Mouse (Mus musculus) liver, embryonic 15.5 days (tissue): ENCODE measurements around the gene Zgpat. TPM values are rescaled to one million over a fixed set of nuclear protein-coding genes. Genes with fewer than 3 reads are reported as not detected.

Experiments used
- ATAC-seq: fragments of 200-750 bp; cut with Nextera tagmentation; 2 replicates; pipeline ENCODE4 v1.8.0; 2017; ENCODE audit warnings: moderate number of reproducible peaks, mild to moderate bottlenecking, moderate library complexity; ENCODE audit not compliant: insufficient read depth
- H3K27ac ChIP-seq: fragments of 300-500 bp; sonication (generic); replicated peaks from 2 replicates; pipeline ENCODE4 v1.5.1; 2015; ENCODE audit warnings: mild to moderate bottlenecking, inconsistent platforms
- H3K27me3 ChIP-seq: fragments of 300-500 bp; sonication (generic); 2 replicates; pipeline ENCODE4 v1.6.1; 2015; ENCODE audit warnings: mild to moderate bottlenecking, inconsistent platforms
- H3K36me3 ChIP-seq: fragments of 300-500 bp; sonication (generic); replicated peaks from 2 replicates; pipeline ENCODE4 v1.6.1; 2015; ENCODE audit warnings: moderate library complexity, mild to moderate bottlenecking, inconsistent platforms
- H3K4me1 ChIP-seq: fragments of 300-500 bp; sonication (generic); replicated peaks from 2 replicates; pipeline ENCODE4 v1.6.1; 2015; ENCODE audit warnings: inconsistent platforms
- H3K4me2 ChIP-seq: fragments of 300-500 bp; sonication (generic); 2 replicates; pipeline ENCODE4 v1.6.1; 2015; ENCODE audit warnings: moderate library complexity, mild to moderate bottlenecking, inconsistent platforms
- H3K4me3 ChIP-seq: fragments of 300-500 bp; sonication (generic); replicated peaks from 2 replicates; pipeline ENCODE4 v1.5.1; 2015; ENCODE audit warnings: mild to moderate bottlenecking, inconsistent platforms
- H3K9ac ChIP-seq: fragments of 300-500 bp; sonication (generic); 2 replicates; pipeline ENCODE4 v1.6.1; 2015; ENCODE audit warnings: moderate library complexity, mild to moderate bottlenecking, inconsistent platforms
- H3K9me3 ChIP-seq: fragments of 300-500 bp; sonication (generic); replicated peaks from 2 replicates; pipeline ENCODE4 v1.6.1; 2016; ENCODE audit warnings: inconsistent platforms
- WGBS: fragments of 180-500 bp; shearing (Covaris S2); methylation state at CpG from one replicate; pipeline ENCODE4 v1.1.7; 2015; ENCODE audit warnings: mixed read lengths; ENCODE audit not compliant: insufficient replicate concordance; 5-methylcytosine and 5-hydroxymethylcytosine counted together
- polyA plus RNA-seq: library from polyadenylated mRNA; unstranded; fragments of >200 nt; fragmentation: Nextera tagmentation; extraction: Ambion mirVana; gene quantifications from 2 replicates; pipeline ENCODE4 v1.2.1, GENCODE M21; 2015

Zgpat gene
- polyA plus RNA-seq, 1 experiment from 2014 or later: 12.1 TPM

DNA sequence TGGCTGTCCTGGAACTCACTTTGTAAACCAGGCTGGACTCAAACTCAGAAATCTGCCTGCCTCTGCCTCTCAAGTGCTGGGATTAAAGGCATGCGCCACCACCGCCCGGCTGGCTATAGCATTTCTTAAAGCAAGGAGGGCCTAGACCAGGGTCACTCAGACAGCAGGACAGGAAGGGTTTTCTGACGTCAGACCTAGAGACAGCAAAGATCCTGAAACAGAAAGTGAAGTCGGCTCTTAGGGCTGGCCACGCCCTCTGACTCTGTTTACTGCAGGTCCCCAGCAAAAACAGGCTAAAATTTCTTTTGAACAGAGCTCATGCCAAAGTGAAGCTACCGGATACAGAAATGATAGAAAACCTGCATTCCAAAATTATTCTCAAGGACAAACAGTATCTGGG, 44.9 kb downstream of the Zgpat start:
- 67% methylated on average over 7 of the region's 7 CpGs for WGBS

DNA sequence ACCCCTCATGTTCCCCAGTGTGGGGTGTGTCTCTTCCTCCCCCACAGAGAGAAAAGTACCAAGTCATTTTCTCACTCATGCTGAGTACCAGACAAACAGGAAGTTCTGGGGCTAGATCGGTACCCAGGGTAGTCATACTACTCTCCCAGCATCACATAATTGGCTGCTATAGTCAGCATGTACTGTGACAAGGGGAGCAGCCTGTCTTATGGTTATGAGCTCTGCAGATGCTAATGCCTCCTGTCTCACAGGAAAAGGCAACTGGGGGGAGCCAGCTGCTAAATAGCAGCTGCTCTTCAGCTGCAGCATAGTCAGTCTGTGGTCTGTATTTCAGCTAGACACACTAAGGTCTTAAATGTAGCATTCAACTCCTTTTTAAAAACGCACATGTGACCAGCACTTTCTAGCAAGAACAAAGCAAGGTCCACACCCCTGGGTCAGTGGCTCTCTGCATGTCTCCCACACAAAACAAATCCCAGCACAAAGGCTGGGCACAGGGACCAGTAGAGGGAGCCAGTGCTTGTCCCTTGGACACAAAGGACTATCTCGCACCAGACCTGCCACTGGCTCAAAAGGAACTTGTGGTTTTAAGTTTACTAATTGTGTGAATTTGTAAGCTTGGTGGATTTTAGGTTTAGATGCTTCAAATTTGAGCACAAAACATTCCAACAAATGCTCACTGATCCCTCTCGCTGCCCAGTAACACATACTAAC, 46.2 kb downstream of the Zgpat start:
- Histone ChIP-seq H3K27me3 (no peaks in the 10 kb centered on the region), H3K36me3 (peaks cover 32% of the 10 kb centered on the region), H3K9ac (no peak overlapping the region), H3K4me2 (no peak overlapping the region), H3K27ac (no peak overlapping the region), H3K4me3 (no peak overlapping the region), H3K9me3 (no peaks in the 10 kb centered on the region), H3K4me1 (peaks cover 10% of the 10 kb centered on the region)
- WGBS: 40% methylated on average over 4 of the region's 4 CpGs
- peak; percentile 47; the same call in 1 of the 2 replicates for ATAC-seq

More for the DNA sequence above, 44.9 kb downstream of the Zgpat start:
- no peak overlapping the region for H3K9ac ChIP-seq
- peaks cover 34% of the 10 kb centered on the region for H3K36me3 ChIP-seq
- no peak overlapping the region for H3K4me2 ChIP-seq
- no peaks in the 10 kb centered on the region for H3K9me3 ChIP-seq
- no peaks in the 10 kb centered on the region for H3K27me3 ChIP-seq
- no peak overlapping the region for H3K27ac ChIP-seq
- peaks cover 5% of the 10 kb centered on the region; the same call in 1 of the 2 replicates for H3K4me1 ChIP-seq
- no peak for ATAC-seq
- H3K4me3 ChIP-seq: no peak overlapping the region

DNA sequence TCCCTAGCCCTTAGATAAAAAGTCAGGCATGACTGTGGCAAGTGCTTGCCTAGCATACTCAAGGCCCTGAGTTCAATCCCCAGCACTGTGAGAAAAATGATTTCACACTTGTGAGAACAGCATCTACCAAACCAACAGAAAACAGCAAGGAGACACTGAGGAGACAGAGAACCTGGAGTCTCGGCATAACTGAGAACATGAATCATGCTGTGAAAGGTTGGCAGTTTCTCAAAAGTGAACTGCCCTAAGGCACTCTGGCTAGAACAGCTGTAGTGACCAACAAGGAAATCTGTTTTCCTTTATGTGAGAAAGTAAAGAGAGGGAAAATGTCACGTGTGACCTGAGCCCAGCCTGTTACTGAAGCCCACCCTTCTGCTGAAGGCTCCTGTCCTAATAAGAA, 48.4 kb downstream of the Zgpat start:
- Histone ChIP-seq H3K27me3 (no peaks in the 10 kb centered on the region), H3K36me3 (peaks cover 19% of the 10 kb centered on the region; the same call in 1 of the 2 replicates), H3K9me3 (no peaks in the 10 kb centered on the region), H3K4me3 (no peak overlapping the region), H3K4me2 (no peak overlapping the region), H3K4me1 (peaks cover 27% of the 10 kb centered on the region), H3K27ac (no peak overlapping the region), H3K9ac (no peak overlapping the region)
- WGBS: 57% methylated on average over 2 of the region's 2 CpGs
- ATAC-seq: no peak

DNA sequence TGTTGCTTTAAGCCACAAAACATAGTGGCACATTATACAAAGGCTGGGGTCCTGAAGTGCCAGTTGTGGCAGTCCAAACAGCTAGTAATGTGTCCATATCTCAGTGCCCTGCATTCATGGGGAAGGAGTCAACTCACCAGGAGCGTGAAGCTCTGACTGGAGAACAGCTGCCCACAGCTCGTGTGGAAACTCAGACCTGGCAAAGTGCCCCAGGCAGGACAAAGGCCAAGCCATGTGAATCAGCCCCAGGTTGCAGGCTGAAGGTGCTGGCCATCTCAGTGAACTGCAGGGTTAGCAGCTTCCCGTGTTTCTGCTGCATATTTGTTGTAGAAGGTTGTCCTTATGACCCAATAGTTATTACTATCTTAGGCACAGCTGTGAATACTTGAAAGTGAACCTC, 51.2 kb downstream of the Zgpat start:
- Histone ChIP-seq H3K27me3 (no peaks in the 10 kb centered on the region), H3K4me2 (no peak overlapping the region), H3K4me3 (no peak overlapping the region), H3K9me3 (no peaks in the 10 kb centered on the region), H3K4me1 (peaks cover 55% of the 10 kb centered on the region), H3K27ac (0 out of 2 replicates have a peak overlapping the region, but pooled peaks have one; percentile 8), H3K36me3 (peaks cover 10% of the 10 kb centered on the region; the same call in 1 of the 2 replicates), H3K9ac (no peak overlapping the region)
- WGBS: 63% methylated on average over 3 of the region's 3 CpGs
- no peak for ATAC-seq

DNA sequence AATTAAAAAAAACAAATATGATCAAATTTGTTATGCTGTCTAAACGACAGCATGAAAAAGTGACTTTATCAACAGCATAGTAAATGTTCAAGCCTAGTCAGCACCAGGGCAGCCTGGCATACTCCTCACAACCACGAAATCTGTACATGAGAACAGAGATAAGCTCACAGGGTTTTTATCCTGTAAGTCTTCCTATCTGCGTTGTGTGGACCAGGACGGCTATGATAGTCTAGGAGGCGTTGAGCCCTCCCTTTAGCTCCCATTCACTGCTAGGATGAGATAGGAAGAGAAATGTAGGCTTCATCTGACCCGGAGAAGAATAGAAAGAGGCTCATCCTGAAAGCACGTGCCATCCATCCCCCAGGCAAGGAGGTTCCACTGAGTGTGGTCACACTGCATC, 54.6 kb downstream of the Zgpat start:
- Histone ChIP-seq H3K9ac (no peak overlapping the region), H3K4me2 (peak overlapping the region; percentile 48), H3K4me3 (no peak overlapping the region), H3K36me3 (peaks cover 20% of the 10 kb centered on the region), H3K9me3 (no peaks in the 10 kb centered on the region), H3K27ac (peak overlapping the region; percentile 70), H3K27me3 (no peaks in the 10 kb centered on the region), H3K4me1 (peaks cover 82% of the 10 kb centered on the region)
- WGBS: 14% methylated on average over 7 of the region's 7 CpGs
- peak; percentile 80 for ATAC-seq

DNA sequence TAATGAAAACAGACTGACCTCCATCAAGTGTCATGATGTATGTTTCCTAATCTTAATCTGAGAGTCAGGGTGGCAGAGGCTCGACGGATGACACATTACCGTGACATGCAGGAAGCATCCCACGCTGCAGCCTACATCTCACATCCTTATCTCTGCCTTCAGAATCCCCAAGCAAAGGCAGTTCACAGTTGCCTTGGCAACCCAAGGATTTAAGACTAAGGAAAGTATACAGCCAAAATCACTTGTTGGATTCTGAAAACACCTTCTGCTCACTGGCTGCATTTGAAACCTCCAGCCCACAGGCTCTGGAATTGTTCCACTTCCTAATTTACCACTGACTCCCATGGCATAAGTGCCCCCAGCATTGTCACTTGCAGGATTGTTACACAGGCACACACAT, 55.7 kb downstream of the Zgpat start:
- H3K4me2 ChIP-seq: peak overlapping the region; percentile 48
- H3K27ac ChIP-seq: peak overlapping the region; percentile 70
- H3K9ac ChIP-seq: no peak overlapping the region
- 25% methylated on average over 4 of the region's 4 CpGs for WGBS
- H3K27me3 ChIP-seq: no peaks in the 10 kb centered on the region
- H3K36me3 ChIP-seq: peaks cover 20% of the 10 kb centered on the region
- peaks cover 92% of the 10 kb centered on the region for H3K4me1 ChIP-seq
- no peaks in the 10 kb centered on the region for H3K9me3 ChIP-seq
- ATAC-seq: peak; percentile 43
- no peak overlapping the region for H3K4me3 ChIP-seq

DNA sequence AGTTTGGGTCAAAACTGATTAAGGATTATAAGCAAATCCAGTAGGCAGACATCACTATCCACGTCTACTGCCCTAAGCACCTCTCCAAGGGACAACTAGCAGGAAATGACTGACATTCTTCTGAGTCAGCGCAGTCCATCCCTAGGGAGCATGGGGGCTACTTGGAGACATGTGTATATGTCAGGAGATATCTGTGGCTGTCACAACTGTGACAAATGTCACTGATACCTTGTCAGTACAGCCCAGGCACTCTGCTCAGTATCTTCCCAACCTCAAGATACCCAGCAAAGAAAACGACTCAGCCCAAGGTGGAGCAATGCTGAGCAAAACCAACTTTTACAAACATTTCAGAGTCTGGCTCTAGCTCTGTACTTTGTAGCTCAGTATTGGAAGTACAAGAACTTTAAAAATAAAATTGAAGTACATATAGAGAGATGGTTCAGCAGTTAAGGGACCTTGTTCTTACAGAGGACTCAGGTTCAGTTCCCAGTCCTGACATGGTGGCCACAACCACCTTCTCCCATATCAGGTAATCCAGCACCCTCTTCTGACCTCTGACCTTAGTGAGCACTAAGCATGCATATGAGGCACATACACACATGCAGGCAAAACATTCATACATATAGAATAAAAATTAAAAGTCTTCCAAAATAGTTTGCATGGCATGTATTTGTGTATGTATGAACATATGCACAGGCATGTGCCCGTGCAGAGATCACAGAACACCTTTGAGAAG, 56.3 kb downstream of the Zgpat start:
- Histone ChIP-seq H3K4me3 (no peak overlapping the region), H3K27me3 (no peaks in the 10 kb centered on the region), H3K9ac (no peak overlapping the region), H3K27ac (peak overlapping the region; percentile 70), H3K4me2 (peak overlapping the region; percentile 48), H3K4me1 (peaks cover 88% of the 10 kb centered on the region), H3K9me3 (no peaks in the 10 kb centered on the region), H3K36me3 (peaks cover 20% of the 10 kb centered on the region)
- peak; percentile 85 for ATAC-seq
- WGBS: 31% methylated on average over 4 of the region's 4 CpGs

DNA sequence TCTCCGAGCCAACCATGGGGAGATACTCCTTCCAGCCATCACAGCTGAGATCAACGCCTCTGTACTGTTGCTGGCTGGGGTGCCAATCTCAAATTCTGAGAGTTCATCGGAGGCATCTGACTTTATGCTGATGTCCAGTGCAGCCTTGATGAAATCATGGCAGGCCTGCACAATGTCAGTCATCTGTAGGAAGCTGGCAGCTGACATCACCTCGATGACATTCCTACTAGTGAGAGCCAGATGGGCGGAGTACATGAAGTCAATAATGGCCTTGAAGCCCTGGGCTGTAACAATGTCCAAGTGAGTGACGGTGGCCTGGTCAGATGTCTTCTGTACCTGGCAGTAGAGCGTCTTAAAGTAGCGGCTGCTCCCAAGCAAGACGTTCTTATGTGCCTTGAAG, 59.1 kb downstream of the Zgpat start:
- H3K27ac ChIP-seq: no peak overlapping the region
- no peaks in the 10 kb centered on the region for H3K27me3 ChIP-seq
- 84% methylated on average over 9 of the region's 9 CpGs for WGBS

More for the DNA sequence above, 59.1 kb downstream of the Zgpat start:
- peaks cover 74% of the 10 kb centered on the region for H3K4me1 ChIP-seq
- H3K36me3 ChIP-seq: peaks cover 20% of the 10 kb centered on the region
- no peak for ATAC-seq
- no peak overlapping the region for H3K9ac ChIP-seq
- H3K9me3 ChIP-seq: no peaks in the 10 kb centered on the region
- no peak overlapping the region for H3K4me3 ChIP-seq
- no peak overlapping the region for H3K4me2 ChIP-seq

Other genes with a start within 250 kb of the Zgpat start
- gene Kcnq2, start 229.6 kb upstream of the Zgpat start, polyA plus RNA-seq: 0.18 and 0.28 TPM in 2 replicates
- gene Eef1a2, start 207.9 kb upstream of the Zgpat start, polyA plus RNA-seq: not detected in 2 replicates
- 95.8 and 96.4 TPM in 2 replicates for gene Ppdpf, start 177.7 kb upstream of the Zgpat start, polyA plus RNA-seq
- gene Ptk6, start 162.1 kb upstream of the Zgpat start, polyA plus RNA-seq: 0.14 and 0.21 TPM in 2 replicates
- gene Srms, start 151.7 kb upstream of the Zgpat start, polyA plus RNA-seq: 0.32 and 0.44 TPM in 2 replicates
- gene Fndc11, start 144.9 kb upstream of the Zgpat start, polyA plus RNA-seq: 0.17 and 0.26 TPM in 2 replicates
- gene Helz2, start 122.9 kb upstream of the Zgpat start, polyA plus RNA-seq: 2.3 and 2.6 TPM in 2 replicates
- gene Gmeb2, start 76.9 kb upstream of the Zgpat start, polyA plus RNA-seq: 9.6 and 10.8 TPM in 2 replicates
- gene Stmn3, start 50.4 kb upstream of the Zgpat start, polyA plus RNA-seq: 0.30 and 0.39 TPM in 2 replicates
- 22.9 and 24.7 TPM in 2 replicates for gene Rtel1, start 45.2 kb upstream of the Zgpat start, polyA plus RNA-seq
- gene Arfrp1, start 476 bp downstream of the Zgpat start, polyA plus RNA-seq: 21.1 and 23.2 TPM in 2 replicates
- gene Lime1, start 15.2 kb downstream of the Zgpat start, polyA plus RNA-seq: 6.2 and 7.4 TPM in 2 replicates
- gene Zbtb46, start 94.5 kb downstream of the Zgpat start, polyA plus RNA-seq: 7.9 and 8.7 TPM in 2 replicates
- gene Abhd16b, start 128.3 kb downstream of the Zgpat start, polyA plus RNA-seq: not detected in 2 replicates
- gene Tpd52l2, start 132.2 kb downstream of the Zgpat start, polyA plus RNA-seq: 67.3 and 68.4 TPM in 2 replicates
- 27.7 and 29.8 TPM in 2 replicates for gene Dnajc5, start 155.6 kb downstream of the Zgpat start, polyA plus RNA-seq
- gene Uckl1, start 220.0 kb downstream of the Zgpat start, polyA plus RNA-seq: 20.4 and 27.5 TPM in 2 replicates
- 23.8 and 25.9 TPM in 2 replicates for gene Prpf6, start 226.9 kb downstream of the Zgpat start, polyA plus RNA-seq
- gene Zfp512b, start 227.9 kb downstream of the Zgpat start, polyA plus RNA-seq: 9.3 and 9.6 TPM in 2 replicates
- gene Samd10, start 234.3 kb downstream of the Zgpat start, polyA plus RNA-seq: 2.2 and 2.6 TPM in 2 replicates